Mouse (Mus musculus) urinary bladder, postnatal 14 days (tissue): ENCODE results near the gene Tenm4.

Source experiments
- DNase-seq: peaks from one replicate; pipeline ENCODE4 v3.0.0; 2021; ENCODE audit warnings: low spot score

Tenm4 gene

DNA sequence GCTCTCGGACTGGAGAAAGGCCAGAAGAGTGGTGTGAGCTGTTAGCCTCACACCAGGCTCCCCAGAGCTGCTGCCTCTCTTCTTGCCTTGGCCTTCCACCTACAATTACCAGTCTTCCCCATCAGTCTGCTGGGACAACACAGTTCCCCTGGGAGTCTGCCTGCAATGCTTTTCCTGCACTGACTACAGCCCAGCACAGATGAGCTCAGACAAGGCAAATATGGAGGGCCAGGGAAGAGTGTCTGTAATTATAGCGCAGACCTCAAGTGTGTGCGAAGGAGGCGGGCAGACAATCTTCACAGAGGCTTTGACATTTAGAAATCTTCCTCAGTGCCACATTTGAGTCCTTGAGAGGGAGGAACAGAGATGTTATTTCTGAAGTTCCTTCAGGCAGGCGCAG is 509.4 kb downstream of the Tenm4 start:
- DNase-seq, result no peak

DNA sequence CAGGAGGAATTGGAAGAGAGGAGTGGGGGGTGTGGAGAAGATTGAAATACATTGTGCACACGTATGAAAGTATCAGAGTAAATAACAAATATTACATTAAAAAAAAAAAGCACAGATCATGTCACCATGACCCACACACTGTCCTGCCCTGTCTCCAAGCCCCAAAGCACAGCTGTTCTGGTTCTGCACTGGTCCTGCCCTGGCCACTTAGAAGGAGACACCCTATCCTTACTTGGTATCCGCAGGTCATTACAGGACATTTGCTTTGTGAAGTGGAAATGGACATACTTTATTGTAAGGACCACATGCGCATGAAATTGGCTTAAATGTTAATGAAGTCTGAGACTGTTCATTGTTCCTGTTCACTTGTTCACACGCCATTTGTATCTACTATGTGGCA is 510.8 kb downstream of the Tenm4 start:
- DNase-seq, result no peak

DNA sequence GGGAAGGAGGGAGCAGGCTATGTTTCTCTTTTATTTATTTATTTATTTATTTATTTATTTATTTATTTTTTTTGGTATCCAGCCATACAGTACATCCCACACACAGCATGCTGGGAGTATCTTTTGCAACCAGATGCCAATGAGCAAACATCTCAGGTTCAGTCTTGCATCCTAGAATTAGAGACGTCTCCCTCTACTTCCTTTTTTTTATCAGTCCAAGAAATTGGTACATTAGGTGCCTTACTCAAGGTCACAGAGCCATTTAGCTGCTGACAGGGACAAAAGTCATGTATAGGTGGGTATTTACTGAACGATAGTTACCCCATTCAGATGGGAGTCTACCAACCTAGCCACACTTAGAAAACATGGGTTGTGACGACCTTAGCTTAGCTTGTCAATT is 517.1 kb downstream of the Tenm4 start:
- no peak for DNase-seq

DNA sequence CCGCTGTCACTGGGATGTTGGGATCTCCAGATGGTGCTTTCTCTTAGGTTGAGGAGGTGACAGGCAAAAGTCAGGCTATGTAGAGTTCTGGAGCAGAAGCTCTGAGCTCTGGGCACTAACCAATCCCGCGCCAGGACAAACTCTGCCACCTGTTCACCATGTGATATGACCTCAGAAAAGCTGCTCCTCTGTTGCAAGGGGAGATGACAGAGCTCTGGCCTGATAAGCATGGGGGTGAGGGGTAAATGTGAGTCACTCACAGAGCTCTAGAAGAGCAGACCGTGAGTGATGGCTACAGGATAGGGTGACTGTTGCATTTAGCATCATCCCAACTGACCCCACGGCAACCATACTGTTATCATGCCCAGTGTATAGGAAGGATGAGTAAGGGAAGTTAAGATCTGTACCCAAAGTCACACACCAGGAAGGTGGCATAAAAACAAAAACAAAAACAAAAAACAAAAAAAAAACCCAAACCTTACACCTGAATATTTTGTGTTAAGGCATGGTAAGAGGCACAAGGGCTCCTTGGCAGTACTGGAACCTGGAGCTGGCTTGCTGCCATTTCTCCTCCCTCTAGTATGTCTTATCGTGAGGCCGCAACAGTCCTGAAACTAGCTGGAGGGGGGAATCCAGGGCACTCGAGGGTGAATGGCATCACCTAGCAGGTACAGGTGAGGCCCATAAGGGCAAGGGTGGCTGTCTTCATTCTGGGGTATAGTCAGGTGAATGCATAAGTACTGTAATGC is 530.2 kb downstream of the Tenm4 start:
- DNase-seq, result no peak

DNA sequence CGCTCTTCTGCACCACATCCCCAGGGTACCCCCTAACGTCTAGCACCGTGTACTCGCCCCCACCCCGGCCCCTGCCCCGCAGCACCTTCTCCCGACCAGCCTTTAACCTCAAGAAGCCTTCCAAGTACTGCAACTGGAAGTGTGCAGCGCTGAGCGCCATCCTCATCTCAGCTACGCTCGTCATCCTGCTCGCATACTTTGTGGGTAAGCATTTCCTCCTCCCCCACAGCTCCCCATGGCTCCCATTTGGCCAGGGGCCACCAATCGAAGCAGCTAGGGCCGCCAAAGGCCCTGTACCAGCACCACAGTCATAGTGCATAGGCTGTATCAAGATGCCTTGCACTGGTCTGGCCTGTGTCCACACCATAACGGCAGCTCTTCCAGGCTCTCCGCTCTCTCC is 532.9 kb downstream of the Tenm4 start:
- DNase-seq, result no peak

DNA sequence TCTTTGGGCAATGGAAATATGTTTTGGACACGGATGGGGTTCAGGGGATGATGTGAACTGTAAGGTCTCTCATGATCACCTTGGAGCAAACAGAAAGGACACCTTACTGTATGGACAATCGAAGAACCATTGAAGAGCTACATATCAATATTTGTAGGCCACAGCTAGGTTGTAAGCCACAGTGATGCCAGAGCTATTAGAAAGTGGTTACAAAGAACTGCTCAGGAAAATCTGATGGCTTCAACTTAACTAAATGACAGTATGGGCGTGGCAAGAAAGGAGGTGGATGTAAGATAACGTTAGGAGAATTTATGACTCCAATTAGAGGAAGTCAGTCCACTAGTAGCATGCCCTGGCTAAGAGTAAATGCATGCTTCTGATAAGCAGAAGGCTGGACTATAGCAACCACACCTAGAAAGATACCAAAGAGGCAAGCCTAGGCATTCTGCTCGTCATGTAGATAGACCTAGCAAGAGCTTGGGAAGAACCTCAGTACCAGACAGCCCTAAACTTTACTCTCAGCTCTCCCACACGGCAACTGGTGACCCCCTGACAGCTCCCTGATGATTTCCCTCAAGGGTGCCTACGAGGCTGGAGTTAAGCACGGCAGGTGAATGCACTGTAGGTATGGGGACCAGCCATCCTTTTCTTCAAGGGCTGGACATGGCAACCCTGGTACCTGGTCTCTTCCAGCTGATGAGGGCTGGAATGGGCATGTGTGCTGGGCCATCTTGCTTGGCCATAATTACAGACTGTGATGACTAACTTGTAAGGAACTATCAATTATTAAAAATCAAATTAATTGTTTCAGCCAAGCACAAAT is 534.5 kb downstream of the Tenm4 start:
- no peak for DNase-seq

DNA sequence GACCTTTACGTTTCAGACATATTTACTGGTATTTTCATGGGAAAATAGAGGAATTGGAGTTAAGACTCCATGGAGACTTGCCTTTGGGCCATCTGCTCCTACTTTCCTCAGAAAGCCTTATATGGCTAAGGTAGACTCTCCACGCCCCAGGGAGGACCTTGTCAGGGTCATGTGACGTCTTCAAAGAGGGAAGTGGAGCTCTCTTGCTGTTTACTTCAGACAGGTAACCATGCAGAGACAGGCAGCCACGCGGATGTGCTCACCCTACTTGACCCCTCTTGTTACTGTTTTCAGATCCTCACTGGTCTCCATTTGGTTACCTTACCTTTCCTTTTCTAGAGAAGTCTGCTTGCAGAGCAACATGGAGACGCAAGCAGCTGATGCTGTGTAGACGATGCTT is 535.5 kb downstream of the Tenm4 start:
- DNase-seq, result no peak

DNA sequence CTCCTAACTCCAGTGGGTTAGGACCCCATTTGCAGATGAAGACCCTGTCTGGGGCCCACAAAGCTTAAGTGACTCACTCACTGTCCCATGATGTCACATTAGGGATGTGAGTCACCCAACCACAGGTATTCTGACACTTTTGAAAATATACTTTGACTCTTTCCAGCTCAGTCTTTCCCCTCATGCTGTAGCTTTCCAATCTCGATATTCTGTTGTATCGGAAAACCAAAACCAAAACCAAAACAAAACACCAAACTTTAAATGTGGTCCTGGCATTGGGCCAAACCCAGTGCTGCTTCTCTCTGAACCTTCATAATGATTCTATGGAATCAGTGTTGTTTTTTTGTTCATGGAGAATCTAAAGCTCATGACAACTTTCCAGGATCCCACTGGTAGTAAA is 536.1 kb downstream of the Tenm4 start:
- DNase-seq, result no peak

DNA sequence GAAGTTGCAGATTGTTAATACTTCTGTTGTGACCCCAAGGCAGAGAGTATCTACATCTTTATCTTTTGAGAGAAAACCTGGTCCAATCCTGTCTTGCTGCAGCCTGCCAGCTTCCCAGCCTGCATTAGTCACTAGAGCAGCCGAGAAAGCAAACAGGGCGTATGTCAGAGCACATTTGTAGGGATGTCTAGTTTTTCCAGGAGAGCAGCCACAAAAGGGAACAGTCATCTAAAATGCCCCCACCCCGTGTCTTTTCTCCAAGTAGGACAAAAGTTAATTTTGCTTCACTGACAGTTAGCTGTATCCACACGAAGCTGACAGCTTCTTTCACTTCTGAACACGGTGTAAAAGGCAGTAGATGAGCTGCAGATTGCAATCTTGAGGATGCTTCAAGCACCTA is 537.0 kb downstream of the Tenm4 start:
- DNase-seq, result peak; percentile 47

DNA sequence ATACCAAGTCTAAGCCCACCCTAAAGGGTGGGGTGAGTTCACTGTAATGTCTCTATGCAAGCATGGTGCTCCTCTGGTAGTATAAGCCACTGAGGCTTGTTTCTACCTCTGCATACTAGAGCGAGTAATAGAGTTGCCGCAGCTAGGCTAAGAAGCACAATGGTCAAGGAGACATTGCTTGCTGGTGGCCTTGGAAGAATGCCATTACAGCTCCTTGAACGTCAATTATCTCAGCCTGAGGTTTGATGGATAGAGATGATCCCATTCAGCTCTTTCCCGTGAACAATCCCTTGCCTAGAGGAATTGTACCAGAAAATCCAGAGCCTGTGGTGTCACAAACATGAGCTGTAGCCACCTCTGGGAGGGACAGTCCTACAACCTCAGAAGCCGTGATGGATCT is 537.5 kb downstream of the Tenm4 start:
- no peak for DNase-seq

DNA sequence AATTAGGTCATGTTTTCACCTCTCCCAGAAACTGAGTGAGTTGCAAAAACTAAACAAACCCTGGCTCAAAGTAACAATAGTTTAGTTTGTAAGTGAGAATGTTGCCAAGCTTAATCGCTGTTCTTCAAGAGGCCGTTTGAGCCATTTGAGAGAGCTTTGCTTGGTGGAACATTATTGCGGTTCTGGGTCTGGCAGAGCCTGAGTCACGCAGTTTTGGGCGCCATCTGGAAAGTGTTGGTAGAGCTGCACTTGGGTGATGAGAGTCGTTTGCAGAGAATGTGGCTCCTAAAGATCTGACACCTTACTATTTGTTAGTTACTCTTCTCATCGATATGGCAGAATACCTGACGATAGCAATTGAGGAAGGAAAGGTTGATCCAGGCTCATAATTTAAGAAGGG is 537.9 kb downstream of the Tenm4 start:
- DNase-seq, result no peak

DNA sequence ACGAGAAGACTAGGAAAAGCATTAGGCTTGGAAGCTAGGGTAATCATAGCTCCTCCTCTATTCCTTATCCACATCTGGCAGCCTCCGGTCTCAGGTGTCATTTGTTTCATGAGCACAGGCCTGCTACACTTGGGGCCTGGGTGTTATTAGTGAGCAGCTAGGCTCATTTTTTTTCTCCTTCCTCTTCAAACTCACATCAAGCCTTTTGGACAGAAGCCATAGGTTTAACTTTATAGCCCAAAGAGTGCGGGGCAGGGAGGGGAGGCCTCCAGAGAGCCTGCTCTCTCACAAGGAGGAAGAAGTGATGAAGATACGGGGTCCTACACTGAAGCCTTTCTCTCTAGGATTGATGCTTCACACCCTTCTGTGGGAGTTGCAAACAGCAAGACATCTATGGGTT is 538.8 kb downstream of the Tenm4 start:
- DNase-seq, result no peak

DNA sequence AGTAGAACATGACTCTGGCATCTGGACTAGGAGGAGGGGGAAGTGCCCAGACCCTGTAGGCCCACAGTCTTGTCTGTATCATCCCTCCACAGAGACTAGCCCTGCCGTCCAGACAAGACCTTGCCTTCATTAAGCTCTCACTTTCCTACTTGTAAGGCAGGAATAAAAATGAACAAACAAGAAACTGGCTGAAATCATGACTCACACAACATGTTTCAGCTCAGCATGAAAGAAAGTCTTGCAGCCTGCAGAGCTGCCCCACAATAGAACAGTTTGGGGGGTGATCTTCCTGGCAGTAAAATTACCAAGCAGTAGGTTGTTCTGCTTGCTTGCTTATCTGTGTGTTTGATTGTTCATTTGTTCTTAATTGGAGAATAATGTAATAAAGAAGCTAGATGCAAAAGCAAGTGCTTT is 539.6 kb downstream of the Tenm4 start:
- no peak for DNase-seq

DNA sequence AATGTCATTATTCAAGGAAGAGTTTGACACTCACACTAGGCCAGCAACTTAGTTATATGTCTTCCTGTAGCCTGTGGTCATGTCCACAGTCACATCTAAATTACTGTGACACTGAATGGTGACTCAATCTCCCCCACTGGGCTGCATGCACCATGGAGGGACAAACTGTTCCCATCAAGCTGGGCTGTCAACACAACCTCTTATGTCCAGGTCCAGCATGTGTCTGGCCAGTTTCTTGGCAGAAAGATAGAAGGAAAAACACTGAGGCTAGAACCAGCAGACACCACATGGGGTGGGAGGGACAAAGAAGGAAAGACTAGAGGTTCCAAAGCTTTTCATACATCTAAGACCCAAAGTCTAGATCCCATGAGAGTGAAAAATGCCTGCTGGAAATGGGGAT is 541.8 kb downstream of the Tenm4 start:
- no peak for DNase-seq

DNA sequence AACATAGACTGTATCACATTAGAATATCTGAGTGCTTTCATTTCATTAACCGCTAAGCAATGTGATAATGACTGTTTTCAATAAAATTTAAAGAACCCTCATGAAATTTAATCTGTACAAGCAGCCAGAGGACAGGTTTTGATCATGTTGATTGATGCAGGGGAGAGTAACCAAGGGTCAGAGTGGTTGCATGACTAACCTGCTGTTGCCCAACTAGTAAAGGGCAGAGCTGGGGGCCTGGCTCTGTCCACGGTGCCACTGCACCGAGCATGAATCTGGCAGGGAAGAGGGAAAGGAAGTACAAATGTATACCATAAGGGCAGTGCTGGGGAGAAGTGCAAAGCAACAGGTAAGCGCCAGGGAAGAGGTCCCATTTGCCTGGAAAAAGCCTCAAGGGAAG is 545.9 kb downstream of the Tenm4 start:
- no peak for DNase-seq

DNA sequence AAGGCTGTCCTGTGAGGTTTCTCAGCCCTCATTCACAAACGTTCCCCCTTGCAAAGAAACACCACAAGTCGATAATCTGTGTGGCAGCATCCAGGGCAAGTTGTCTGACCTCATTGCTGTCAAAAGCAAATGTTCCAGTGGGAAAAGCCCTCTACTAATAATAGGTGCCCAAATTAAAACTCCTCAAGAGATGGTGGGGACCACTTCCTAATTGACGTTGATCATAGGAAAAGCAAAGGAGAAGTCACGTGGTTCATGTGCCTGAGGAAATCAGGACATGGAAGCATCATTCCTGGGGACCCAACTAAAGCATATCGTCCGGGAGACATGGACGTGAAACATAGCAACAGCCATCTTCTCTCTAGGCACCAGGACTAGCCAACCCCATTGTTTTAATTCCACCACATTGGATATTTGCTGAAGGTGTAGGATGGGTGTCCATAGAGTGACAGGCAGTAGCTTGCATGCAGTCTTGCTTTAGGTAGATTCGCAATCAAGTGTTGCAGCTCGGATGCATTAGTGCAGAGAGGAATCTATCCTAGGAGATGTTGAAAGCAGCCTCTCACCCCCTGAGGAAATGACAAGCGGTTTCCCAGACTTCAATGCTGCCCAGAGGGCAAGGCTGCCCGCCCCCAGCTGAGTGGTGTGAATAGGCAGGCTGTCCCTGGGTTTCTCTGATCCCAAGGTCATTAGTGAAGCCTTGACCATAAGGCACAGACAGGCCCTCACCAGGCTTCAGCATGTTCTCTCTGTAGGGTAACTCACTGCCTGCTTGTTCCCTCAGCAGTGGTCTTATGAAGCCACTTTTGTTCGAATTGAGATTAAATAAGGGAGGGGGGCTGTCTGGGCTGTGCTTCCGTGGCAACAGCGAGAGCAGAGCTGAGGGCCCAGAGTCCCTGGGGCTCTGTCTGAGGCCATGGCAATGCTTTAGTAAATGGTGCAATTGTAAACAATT is 547.4 kb downstream of the Tenm4 start:
- DNase-seq, result no peak

DNA sequence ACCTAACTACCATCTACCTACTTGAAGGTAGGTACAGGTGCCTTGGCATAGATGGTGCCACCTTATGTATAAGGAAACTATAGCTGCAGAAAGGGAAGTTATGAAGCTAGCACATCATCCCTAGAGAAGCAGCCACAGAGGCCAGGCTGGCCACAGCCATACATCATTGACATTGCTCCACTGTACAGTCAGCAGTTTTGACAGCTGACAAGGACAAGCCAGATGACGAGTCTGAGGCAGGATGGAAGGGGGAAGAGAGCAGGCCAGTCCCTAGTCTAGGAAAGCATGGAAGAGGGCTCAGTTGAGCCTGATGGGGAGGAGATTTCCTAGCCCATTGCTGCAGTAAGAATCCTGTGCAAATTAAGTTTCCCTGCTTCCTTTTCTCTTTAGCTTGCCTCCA is 548.9 kb downstream of the Tenm4 start:
- no peak for DNase-seq

DNA sequence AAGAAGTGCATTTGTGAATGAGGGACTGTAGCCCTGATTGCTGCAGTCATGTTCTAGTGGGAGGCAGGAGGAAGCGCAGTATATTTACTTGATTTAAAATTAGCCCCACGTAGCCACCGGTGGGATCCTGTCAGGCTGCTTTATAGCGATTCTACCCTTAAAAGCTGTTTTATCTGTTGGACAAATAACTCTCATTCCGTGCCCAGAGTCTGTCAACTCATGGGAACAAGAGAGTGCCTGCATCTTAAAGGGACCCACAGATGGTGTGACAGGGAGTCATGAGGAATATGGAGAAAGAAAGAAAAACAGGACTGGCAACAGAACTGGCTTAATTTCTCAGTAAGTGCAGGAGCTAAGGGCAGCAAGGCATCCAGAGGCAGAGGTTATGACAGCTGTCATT is 549.4 kb downstream of the Tenm4 start:
- DNase-seq, result no peak

DNA sequence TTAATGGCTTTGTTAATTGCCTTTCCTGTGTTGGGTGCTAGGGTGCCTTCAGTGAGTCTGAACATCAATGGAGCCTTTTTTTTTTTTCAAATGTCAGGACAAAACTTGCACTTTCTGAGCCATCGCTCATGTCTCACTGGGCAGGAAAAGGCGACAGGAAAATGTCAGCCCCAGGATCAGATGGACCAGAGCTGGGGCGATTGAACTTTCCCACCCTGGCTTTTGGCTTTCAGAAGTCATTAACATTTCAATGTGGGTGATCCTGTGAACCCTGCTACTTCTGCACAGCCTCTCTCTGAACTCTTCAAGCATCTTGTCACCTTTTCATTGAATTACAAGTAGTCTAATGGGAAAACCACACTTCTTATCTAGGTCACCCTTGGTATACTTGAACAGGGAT is 551.8 kb downstream of the Tenm4 start:
- no peak for DNase-seq

DNA sequence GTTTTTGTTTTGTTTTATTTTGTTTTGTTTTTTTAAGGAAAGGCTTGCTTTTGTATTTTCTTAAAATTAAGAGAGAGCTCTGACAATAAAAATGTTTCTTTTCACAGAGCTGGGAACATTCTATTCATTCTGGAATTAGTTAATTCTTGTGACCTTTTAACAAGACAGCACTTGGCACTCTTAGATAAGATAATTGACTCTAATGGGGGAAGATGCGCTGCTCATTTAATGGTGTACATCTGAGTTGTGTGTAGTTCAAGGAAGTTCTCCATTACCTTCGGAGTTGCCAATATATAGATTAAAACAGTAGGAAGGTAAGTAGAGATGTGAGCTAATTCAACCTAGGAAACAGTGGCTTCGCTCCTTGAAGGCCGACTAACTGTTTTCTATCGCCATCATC is 554.6 kb downstream of the Tenm4 start:
- DNase-seq, result no peak

DNA sequence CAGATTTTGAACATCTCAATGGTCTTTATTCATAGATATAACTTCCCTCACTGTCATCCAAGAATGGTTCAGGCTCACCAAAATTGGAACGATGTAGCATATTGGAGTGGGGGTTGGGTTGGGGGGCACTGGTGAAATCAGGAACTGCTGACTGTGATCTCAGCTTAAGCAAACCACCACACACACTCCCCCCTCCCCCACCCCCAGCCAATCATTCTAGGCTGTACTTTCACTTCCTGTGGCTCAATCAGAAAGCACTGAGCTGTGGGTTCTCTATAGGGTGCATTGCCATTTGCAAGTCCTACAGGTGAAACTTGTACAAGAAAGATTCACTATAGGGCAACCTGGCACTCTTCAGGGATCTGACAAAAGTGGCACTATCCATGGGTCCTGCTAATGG is 559.3 kb downstream of the Tenm4 start:
- DNase-seq, result no peak

DNA sequence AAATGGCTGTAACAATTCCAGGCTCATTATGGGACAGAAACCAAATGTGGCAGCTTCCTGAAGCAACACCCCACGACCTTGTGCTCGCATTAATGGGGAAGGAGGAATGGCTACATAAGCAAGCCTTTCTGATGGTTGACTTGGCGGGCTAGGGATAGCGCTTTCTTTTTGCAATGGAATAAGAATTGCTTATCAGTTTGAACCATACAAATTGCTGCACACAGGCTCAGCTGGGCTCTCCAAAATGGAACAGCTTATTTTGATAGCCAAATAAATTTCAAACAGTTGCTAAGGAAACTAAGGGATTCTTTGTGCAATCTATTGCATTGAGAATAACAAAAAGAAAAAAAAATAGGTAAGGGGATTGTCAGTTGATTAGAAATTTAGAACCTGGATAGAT is 560.9 kb downstream of the Tenm4 start:
- DNase-seq, result no peak
